Mouse (Mus musculus): Measurements from ENCODE around the gene Cdpf1.

The Cdpf1 gene

DNA sequence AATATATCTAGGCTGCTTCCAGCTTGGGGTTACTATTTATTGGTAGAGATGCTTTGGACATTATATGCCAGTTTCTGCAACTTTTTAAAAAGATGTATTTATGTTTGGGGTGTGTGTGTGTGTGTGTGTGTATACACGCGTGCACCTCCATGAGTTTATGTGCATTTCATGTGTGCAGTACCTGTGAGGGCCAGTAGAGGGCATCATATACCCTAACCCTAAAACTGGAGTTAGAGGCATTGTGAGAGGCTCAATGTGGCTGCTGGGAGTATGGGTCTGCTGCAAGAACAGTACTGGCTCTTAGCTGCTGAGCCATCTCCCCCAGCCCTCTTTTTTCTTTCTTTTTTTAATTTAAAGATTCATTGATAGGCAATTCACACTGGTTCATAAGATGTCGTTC is 53.7 kb downstream of the Cdpf1 start:
- no peak for DNase-seq

Measured in cerebellum, adult 18-20 months (tissue).